Mouse (Mus musculus) thymus, adult 18-20 months (tissue): ENCODE measurements around the gene Bloc1s6.

Experiments
- DNase-seq, 2 experiments: peaks; one replicate each; pipeline ENCODE4 v3.0.0; 2022; ENCODE audit warnings: mixed read lengths in 2 of 2

Gene Bloc1s6

DNA sequence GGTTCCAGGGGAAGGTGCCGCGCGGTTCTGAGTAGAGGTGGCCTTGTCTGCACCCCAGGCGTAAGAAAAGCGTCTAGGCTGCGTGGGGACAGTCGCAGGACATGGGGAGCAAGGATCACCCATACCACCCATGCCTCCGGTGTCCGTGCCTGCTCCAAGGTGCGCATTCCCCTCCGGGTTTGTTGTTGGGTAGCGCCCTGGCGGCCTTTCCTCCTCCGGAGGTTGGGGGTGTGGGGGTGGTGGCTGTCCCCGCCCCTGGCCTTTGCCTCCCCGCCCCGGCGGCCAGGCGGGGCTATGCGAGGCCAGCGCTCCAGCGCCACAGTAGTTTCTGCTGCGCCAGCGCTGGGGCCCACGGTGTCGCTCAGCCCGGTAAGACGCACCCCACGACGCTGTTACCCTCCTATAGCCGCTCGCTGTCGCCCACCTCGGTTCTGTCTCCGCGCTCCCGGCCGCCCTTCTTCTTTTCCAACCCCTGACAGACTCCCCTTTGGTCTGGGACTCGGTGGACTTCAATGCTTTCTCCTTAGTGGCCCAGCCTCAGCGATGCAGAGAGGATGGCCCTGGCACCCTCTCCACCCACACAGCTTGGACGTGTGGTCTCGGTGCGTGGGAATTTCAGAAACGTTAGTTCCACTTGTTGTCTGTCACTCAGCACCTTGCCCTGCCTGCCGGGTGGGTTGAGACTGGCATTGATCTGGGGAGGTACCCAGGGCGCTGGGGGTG lies 26.9 kb downstream of the Bloc1s6 start, which contains the start of gene Sqor:
TSS of gene Sqor (plus strand) at position 167 of the 723 bp plus-strand sequence.
- DNase-seq, result peak; percentile 46 to 49

DNA sequence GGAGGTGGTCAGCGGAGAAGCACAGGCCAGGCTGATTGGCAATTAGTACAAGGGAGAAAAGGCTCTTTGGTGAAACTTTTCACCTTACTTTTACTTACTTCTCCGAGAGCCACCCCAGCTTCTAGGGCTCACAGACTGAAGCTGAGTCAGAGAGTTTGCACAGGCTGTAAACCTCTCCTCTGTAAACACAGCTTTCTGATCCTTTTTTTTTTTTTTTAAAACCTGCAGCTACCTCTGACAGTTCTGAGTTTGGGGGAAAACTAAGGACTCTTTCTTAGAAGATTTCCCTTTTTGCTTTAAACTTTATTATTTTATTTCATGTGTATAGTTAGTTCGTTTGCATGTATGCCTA lies 27.5 kb downstream of the Bloc1s6 start:
- DNase-seq, result no peak

- DNase-seq, result no peak
These were observed 32.7 kb downstream of the Bloc1s6 start for GRCm38 (mm10) chr2:122771002-122771401.

GRCm38 (mm10) chr2:122772899-122773298 lies 34.6 kb downstream of the Bloc1s6 start:
- no peak for DNase-seq

DNA sequence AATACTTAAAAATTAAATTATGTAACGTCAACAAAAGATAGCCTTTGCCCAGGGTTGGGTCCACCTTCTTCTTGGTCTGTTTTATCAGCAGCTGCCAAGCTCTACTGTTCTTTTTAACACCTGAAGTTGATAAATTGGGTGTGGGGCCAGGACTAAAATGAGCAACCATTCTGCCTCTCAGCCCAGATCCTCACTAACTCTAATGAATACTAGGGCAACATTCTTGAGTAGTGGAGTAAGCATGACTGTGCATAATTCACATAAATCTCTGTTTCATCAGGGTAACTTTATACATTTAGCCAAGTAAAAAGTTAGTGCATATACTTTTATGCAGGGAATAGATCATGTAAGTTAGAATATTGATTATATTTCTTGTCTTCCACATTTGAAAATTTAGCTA lies 37.2 kb downstream of the Bloc1s6 start:
- no peak for DNase-seq

- no peak for DNase-seq
These were observed 38.5 kb downstream of the Bloc1s6 start for GRCm38 (mm10) chr2:122776823-122777222.

GRCm38 (mm10) chr2:122779967-122780366 lies 41.7 kb downstream of the Bloc1s6 start:
- no peak for DNase-seq

- DNase-seq, result no peak
These were observed 42.1 kb downstream of the Bloc1s6 start for GRCm38 (mm10) chr2:122780447-122780846.

DNA sequence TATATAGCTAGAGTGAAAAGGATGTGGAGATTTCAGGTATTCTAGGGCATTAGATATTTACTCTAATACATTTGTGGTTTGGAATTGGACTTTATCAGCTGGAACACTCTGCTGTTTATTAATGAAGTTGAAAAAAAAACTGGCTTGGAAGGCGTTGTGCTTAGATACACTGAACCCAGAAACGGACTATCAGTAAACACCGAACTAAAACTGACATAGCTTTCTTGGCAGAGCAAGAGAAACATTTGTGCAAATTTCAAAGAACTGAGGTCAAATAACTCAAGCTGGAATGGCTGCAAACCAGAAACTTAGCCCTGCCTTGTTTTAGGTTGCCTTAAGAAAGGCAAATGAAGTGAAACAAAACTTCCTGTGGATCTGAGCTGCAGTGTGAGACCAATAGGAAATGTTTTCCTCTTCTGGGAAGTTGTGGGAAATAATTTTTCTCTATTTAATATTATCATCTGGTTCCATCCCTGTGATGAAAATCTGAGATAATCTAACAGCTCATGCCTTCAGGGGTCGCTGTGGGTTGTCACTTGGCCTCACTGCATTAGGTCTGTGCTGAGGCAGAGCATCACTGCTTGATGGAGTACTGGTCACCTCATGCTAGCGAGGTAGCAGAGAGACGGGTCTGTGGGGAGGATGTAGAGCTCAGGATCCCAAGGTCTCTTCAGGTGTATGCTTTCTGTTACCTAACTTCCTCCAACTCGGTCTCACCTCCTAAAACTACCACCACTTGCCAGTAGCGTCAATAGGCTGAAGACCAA lies 43.5 kb downstream of the Bloc1s6 start:
- no peak for DNase-seq

DNA sequence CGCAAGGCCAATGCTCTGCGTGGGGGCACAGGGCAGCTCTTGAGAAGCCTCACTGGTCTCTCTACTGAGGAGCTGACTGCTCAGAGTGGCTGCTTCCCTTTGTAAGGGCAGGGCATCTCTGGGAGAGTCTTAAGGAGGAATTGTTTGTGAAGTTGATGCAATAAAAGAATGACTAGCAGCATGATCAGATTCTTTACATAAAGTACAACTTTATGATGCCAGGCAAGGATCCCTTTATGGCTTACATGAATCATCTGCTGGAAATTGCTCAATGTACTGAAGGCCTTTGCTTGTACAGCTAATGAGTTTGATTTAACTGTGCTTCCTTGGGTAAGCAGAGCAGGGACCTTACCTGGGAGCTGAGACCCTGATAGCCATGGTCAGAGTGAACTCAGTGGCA lies 45.4 kb downstream of the Bloc1s6 start:
- no peak for DNase-seq

DNA sequence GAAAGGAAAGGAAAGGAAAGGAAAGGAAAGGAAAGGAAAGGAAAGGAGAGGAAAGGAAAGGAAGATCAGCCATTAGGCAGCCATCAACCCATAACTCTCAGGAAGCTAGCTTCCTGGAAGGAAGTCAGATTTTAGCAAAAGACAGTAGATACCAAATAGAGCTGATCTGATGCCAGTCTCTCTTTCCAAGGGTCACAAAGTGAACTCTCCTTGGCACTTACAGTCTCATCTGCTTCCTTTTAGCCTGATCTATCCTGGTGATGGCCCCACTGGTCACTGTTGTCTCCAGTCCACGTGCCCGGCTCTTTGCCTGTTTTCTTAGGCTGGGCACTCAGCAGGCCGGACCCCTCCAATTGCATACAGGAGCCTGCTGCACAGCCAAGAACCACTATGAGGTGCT lies 46.4 kb downstream of the Bloc1s6 start:
- DNase-seq, result no peak

GRCm38 (mm10) chr2:122786167-122786566 lies 47.9 kb downstream of the Bloc1s6 start:
- DNase-seq, result no peak

- peak in 1 of 2 experiments; percentile 42 for DNase-seq
These were observed 51.0 kb downstream of the Bloc1s6 start for GRCm38 (mm10) chr2:122789311-122789710.

DNA sequence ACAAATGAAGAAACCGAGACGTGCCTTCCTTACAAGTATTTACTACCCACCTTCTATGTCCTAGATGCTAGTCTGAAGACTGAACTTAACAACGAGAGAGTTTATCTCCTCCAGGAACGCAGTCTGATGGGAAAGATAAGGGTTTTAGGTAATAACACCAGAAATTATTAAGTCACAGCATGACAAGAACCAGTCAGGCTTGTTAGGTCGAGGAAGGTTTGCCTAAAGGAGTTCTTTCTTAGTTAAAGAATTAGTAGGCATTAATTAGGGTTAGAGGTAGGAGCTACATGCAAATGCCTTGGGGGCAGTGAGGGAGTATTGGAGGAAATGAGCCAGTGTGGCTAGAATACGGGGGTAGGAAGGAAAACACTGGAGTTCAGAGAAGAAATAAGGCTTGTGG lies 51.4 kb downstream of the Bloc1s6 start:
- DNase-seq, result no peak
